Mouse (Mus musculus): ENCODE data around the gene Hhatl. TPM values are rescaled to one million over a fixed set of nuclear protein-coding genes. Genes with fewer than 3 reads are reported as not detected.

The Hhatl gene
- polyA plus RNA-seq, 1 experiment: not detected

GRCm38 (mm10) chr9:121778066-121778624, 14.2 kb downstream of the Hhatl start:
- H3K27me3 ChIP-seq (replicated peaks): peaks cover 77% of the 10 kb centered on the region
- peaks cover 11% of the 10 kb centered on the region for H3K9me3 ChIP-seq
- H3K36me3 ChIP-seq (replicated peaks; ENCODE audit: low read length): no peaks in the 10 kb centered on the region
- TF ChIP-seq FLI1 (IDR thresholded peaks at IDR 0.05; ENCODE audit: low read length): no peak
- TF ChIP-seq GATA1 (IDR thresholded peaks at IDR 0.05; ENCODE audit: borderline replicate concordance, low read length): no peak
- peak overlapping the region; percentile 77 for H3K4me3 ChIP-seq (replicated peaks)
- peaks cover 12% of the 10 kb centered on the region for H3K4me1 ChIP-seq

- peak within 1 kb of the TSS; percentile 77 for H3K4me3 ChIP-seq (replicated peaks)
- H3K9me3 ChIP-seq: peaks cover 11% of the 10 kb centered on the region
- peaks cover 78% of the 10 kb centered on the region for H3K27me3 ChIP-seq (replicated peaks)
- H3K4me1 ChIP-seq: peaks cover 12% of the 10 kb centered on the region
- TF ChIP-seq GATA1 (IDR thresholded peaks at IDR 0.05; ENCODE audit: borderline replicate concordance, low read length): no peak
- TF ChIP-seq FLI1 (IDR thresholded peaks at IDR 0.05; ENCODE audit: low read length): no peak
- no peaks in the 10 kb centered on the region for H3K36me3 ChIP-seq (replicated peaks; ENCODE audit: low read length)
Observed at GRCm38 (mm10) chr9:121777484-121778065, 14.7 kb downstream of the Hhatl start, which contains the start of gene Klhl40. Gene Klhl40 (plus strand): TSS chr9:121777607.

- H3K4me1 ChIP-seq: peaks cover 12% of the 10 kb centered on the region
Observed at GRCm38 (mm10) chr9:121776511-121776910, 15.8 kb downstream of the Hhatl start.

GRCm38 (mm10) chr9:121775951-121776350, 16.4 kb downstream of the Hhatl start:
- Histone ChIP-seq H3K4me1 (peaks cover 12% of the 10 kb centered on the region), H3K27me3 (replicated peaks) (peaks cover 81% of the 10 kb centered on the region), H3K4me3 (replicated peaks) (no peak overlapping the region), H3K36me3 (replicated peaks; ENCODE audit: low read length) (no peaks in the 10 kb centered on the region), H3K9me3 (peaks cover 11% of the 10 kb centered on the region)
- TF ChIP-seq GATA1 (IDR thresholded peaks at IDR 0.05; ENCODE audit: borderline replicate concordance, low read length) (no peak), FLI1 (IDR thresholded peaks at IDR 0.05; ENCODE audit: low read length) (no peak)

More at GRCm38 (mm10) chr9:121776511-121776910, 15.8 kb downstream of the Hhatl start:
- Histone ChIP-seq H3K27me3 (replicated peaks) (peaks cover 79% of the 10 kb centered on the region), H3K4me3 (replicated peaks) (no peak overlapping the region), H3K9me3 (peaks cover 11% of the 10 kb centered on the region), H3K36me3 (replicated peaks; ENCODE audit: low read length) (no peaks in the 10 kb centered on the region)
- TF ChIP-seq GATA1 (IDR thresholded peaks at IDR 0.05; ENCODE audit: borderline replicate concordance, low read length): no peak
- TF ChIP-seq FLI1 (IDR thresholded peaks at IDR 0.05; ENCODE audit: low read length): no peak

- no peak for TF ChIP-seq GATA1 (IDR thresholded peaks at IDR 0.05; ENCODE audit: borderline replicate concordance, low read length)
- no peak for TF ChIP-seq FLI1 (IDR thresholded peaks at IDR 0.05; ENCODE audit: low read length)
Observed at GRCm38 (mm10) chr9:121772412-121772811, 19.9 kb downstream of the Hhatl start.

GRCm38 (mm10) chr9:121765166-121765855, 27.0 kb downstream of the Hhatl start:
- no peak for TF ChIP-seq FLI1 (IDR thresholded peaks at IDR 0.05; ENCODE audit: low read length)
- no peak for TF ChIP-seq GATA1 (IDR thresholded peaks at IDR 0.05; ENCODE audit: borderline replicate concordance, low read length)
- H3K9me3 ChIP-seq: no peaks in the 10 kb centered on the region
- H3K36me3 ChIP-seq (replicated peaks; ENCODE audit: low read length): no peaks in the 10 kb centered on the region
- peaks cover 8% of the 10 kb centered on the region for H3K4me1 ChIP-seq
- peaks cover 83% of the 10 kb centered on the region for H3K27me3 ChIP-seq (replicated peaks)
- no peak overlapping the region for H3K4me3 ChIP-seq (replicated peaks)

More at GRCm38 (mm10) chr9:121772412-121772811, 19.9 kb downstream of the Hhatl start:
- Histone ChIP-seq H3K4me1 (no peaks in the 10 kb centered on the region; the same call in 1 of the 2 replicates), H3K27me3 (replicated peaks) (peaks cover 66% of the 10 kb centered on the region), H3K4me3 (replicated peaks) (no peak overlapping the region), H3K36me3 (replicated peaks; ENCODE audit: low read length) (no peaks in the 10 kb centered on the region), H3K9me3 (no peaks in the 10 kb centered on the region)

- Histone ChIP-seq H3K4me1 (peaks cover 24% of the 10 kb centered on the region), H3K4me3 (replicated peaks) (no peak overlapping the region), H3K36me3 (replicated peaks; ENCODE audit: low read length) (peaks cover under 1% of the 10 kb centered on the region), H3K27me3 (replicated peaks) (peaks cover 90% of the 10 kb centered on the region), H3K9me3 (no peaks in the 10 kb centered on the region)
- TF ChIP-seq FLI1 (IDR thresholded peaks at IDR 0.05; ENCODE audit: low read length) (no peak), GATA1 (IDR thresholded peaks at IDR 0.05; ENCODE audit: borderline replicate concordance, low read length) (no peak)
Observed at GRCm38 (mm10) chr9:121763716-121764115, 28.6 kb downstream of the Hhatl start.

GRCm38 (mm10) chr9:121762761-121763160, 29.5 kb downstream of the Hhatl start:
- no peaks in the 10 kb centered on the region for H3K9me3 ChIP-seq
- H3K4me1 ChIP-seq: peaks cover 34% of the 10 kb centered on the region
- TF ChIP-seq GATA1 (IDR thresholded peaks at IDR 0.05; ENCODE audit: borderline replicate concordance, low read length): no peak
- no peak for TF ChIP-seq FLI1 (IDR thresholded peaks at IDR 0.05; ENCODE audit: low read length)
- peaks cover 10% of the 10 kb centered on the region for H3K36me3 ChIP-seq (replicated peaks; ENCODE audit: low read length)
- peaks cover 90% of the 10 kb centered on the region for H3K27me3 ChIP-seq (replicated peaks)
- peak overlapping the region; percentile 40 for H3K4me3 ChIP-seq (replicated peaks)

- Histone ChIP-seq H3K27me3 (replicated peaks) (peaks cover 89% of the 10 kb centered on the region), H3K9me3 (no peaks in the 10 kb centered on the region), H3K4me3 (replicated peaks) (peak overlapping the region; percentile 23), H3K36me3 (replicated peaks; ENCODE audit: low read length) (peaks cover 14% of the 10 kb centered on the region), H3K4me1 (peaks cover 39% of the 10 kb centered on the region)
- no peak for TF ChIP-seq FLI1 (IDR thresholded peaks at IDR 0.05; ENCODE audit: low read length)
- TF ChIP-seq GATA1 (IDR thresholded peaks at IDR 0.05; ENCODE audit: borderline replicate concordance, low read length): no peak
Observed at GRCm38 (mm10) chr9:121762248-121762647, 30.1 kb downstream of the Hhatl start.

GRCm38 (mm10) chr9:121761787-121762186, 30.5 kb downstream of the Hhatl start:
- Histone ChIP-seq H3K36me3 (replicated peaks; ENCODE audit: low read length) (peaks cover 17% of the 10 kb centered on the region), H3K9me3 (no peaks in the 10 kb centered on the region), H3K27me3 (replicated peaks) (peaks cover 85% of the 10 kb centered on the region), H3K4me1 (peaks cover 42% of the 10 kb centered on the region), H3K4me3 (replicated peaks) (no peak overlapping the region)
- TF ChIP-seq GATA1 (IDR thresholded peaks at IDR 0.05; ENCODE audit: borderline replicate concordance, low read length) (no peak), FLI1 (IDR thresholded peaks at IDR 0.05; ENCODE audit: low read length) (no peak)

Measured in megakaryocyte, embryonic 14.5 days (primary cell).